Mouse (Mus musculus) liver, embryonic 16.5 days (tissue): ENCODE data around the gene Ttc6. TPM values are rescaled to one million over a fixed set of nuclear protein-coding genes. Genes with fewer than 3 reads are reported as not detected.

Experiments used
- ATAC-seq: fragments of 200-750 bp; cut with Nextera tagmentation; 2 replicates; pipeline ENCODE4 v1.8.0; 2017; ENCODE audit warnings: low read depth, mild to moderate bottlenecking, moderate number of reproducible peaks, moderate library complexity
- H3K27ac ChIP-seq: fragments of 300-500 bp; sonication (generic); 2 replicates; pipeline ENCODE4 v1.5.1; 2014; ENCODE audit warnings: mild to moderate bottlenecking, low read length
- H3K27me3 ChIP-seq: fragments of 300-500 bp; sonication (generic); 2 replicates; pipeline ENCODE4 v1.6.1; 2014; ENCODE audit warnings: low read depth, low read length, mixed read lengths; ENCODE audit not compliant: control insufficient read depth, insufficient read depth
- H3K36me3 ChIP-seq: fragments of 300-500 bp; sonication (generic); 2 replicates; pipeline ENCODE4 v1.6.1; 2014; ENCODE audit warnings: mild to moderate bottlenecking; ENCODE audit not compliant: control insufficient read depth, insufficient read depth
- H3K4me1 ChIP-seq: fragments of 300-500 bp; sonication (generic); 2 replicates; pipeline ENCODE4 v1.6.1; 2014; ENCODE audit warnings: low read depth, low read length, mixed read lengths; ENCODE audit not compliant: control insufficient read depth
- H3K4me2 ChIP-seq: fragments of 300-500 bp; sonication (generic); 2 replicates; pipeline ENCODE4 v1.6.1; 2014; ENCODE audit warnings: low read depth, low read length, mixed read lengths
- H3K4me3 ChIP-seq: fragments of 300-500 bp; sonication (generic); 2 replicates; pipeline ENCODE4 v1.5.1; 2014; ENCODE audit warnings: low read depth, mild to moderate bottlenecking, low read length
- H3K9ac ChIP-seq: fragments of 300-500 bp; sonication (generic); 2 replicates; pipeline ENCODE4 v1.6.1; 2014; ENCODE audit warnings: low read depth, low read length
- H3K9me3 ChIP-seq: fragments of 300-500 bp; sonication (generic); replicated peaks from 2 replicates; pipeline ENCODE4 v1.6.1; 2016; ENCODE audit warnings: low read length; ENCODE audit not compliant: control insufficient read depth
- WGBS: fragments of 180-500 bp; shearing (Covaris S2); extraction: QIAGEN DNeasy Blood & Tissue Kit; methylation state at CpG from one replicate; pipeline ENCODE4 v1.1.7; 2014; ENCODE audit not compliant: insufficient replicate concordance; 5-methylcytosine and 5-hydroxymethylcytosine counted together
- polyA plus RNA-seq: library from polyadenylated mRNA; unstranded; fragments of >200 nt; fragmentation: Nextera tagmentation; extraction: Ambion mirVana; gene quantifications from 2 replicates; pipeline ENCODE4 v1.2.1, GENCODE M21; 2015

Ttc6 gene
- polyA plus RNA-seq, 1 experiment from 2014 or later: 0.06 TPM

DNA sequence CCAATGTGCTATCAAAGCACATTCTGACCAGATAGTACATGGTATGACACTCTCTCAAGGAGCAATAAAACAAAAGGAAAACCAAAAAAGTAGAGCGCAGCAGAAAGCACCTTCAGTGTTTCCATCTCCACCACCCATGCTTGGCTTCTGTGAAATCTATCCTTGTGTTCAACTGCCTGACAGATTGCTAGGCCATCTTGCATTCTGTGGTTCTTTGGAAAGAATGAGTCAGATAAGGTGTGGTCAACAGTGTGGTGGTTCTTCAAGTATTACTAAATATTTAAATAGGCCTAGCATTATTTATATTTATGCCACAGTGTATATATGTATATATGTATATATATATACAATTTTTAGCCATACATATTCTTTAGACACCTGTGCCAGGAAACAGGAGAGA, 146.1 kb downstream of the Ttc6 start:
- Histone ChIP-seq H3K9me3 (no peaks in the 10 kb centered on the region), H3K9ac (no peak overlapping the region), H3K27ac (no peak overlapping the region), H3K27me3 (no peaks in the 10 kb centered on the region), H3K4me1 (no peaks in the 10 kb centered on the region), H3K4me3 (no peak overlapping the region), H3K4me2 (no peak overlapping the region), H3K36me3 (no peaks in the 10 kb centered on the region)
- 75% methylated on average over 1 of the region's 1 CpGs for WGBS
- ATAC-seq: no peak

GRCm38 (mm10) chr12:57764720-57765119, 200.8 kb downstream of the Ttc6 start:
- Histone ChIP-seq H3K9me3 (no peaks in the 10 kb centered on the region), H3K36me3 (no peaks in the 10 kb centered on the region), H3K4me3 (no peak overlapping the region), H3K4me1 (no peaks in the 10 kb centered on the region), H3K4me2 (no peak overlapping the region), H3K27me3 (no peaks in the 10 kb centered on the region), H3K27ac (no peak overlapping the region), H3K9ac (no peak overlapping the region)
- no peak for ATAC-seq
- WGBS: 67% methylated on average over 7 of the region's 7 CpGs

- Histone ChIP-seq H3K4me2 (no peak overlapping the region), H3K4me3 (no peak overlapping the region), H3K27me3 (no peaks in the 10 kb centered on the region), H3K9me3 (no peaks in the 10 kb centered on the region), H3K27ac (no peak overlapping the region), H3K9ac (no peak overlapping the region), H3K4me1 (no peaks in the 10 kb centered on the region), H3K36me3 (no peaks in the 10 kb centered on the region)
- WGBS: 20% methylated on average over 12 of the region's 12 CpGs
- ATAC-seq: no peak
These were observed 212.5 kb downstream of the Ttc6 start for GRCm38 (mm10) chr12:57776290-57776997.

- H3K27ac ChIP-seq: no peak overlapping the region
- H3K9ac ChIP-seq: no peak overlapping the region
- no peaks in the 10 kb centered on the region for H3K9me3 ChIP-seq
- no peak overlapping the region for H3K4me3 ChIP-seq
- no peaks in the 10 kb centered on the region for H3K27me3 ChIP-seq
- no peak overlapping the region for H3K4me2 ChIP-seq
- WGBS: 66% methylated on average over 5 of the region's 5 CpGs
- no peak for ATAC-seq
- no peaks in the 10 kb centered on the region for H3K36me3 ChIP-seq
- no peaks in the 10 kb centered on the region for H3K4me1 ChIP-seq
These were observed 218.0 kb downstream of the Ttc6 start for GRCm38 (mm10) chr12:57781926-57782325.

GRCm38 (mm10) chr12:57787471-57787870, 223.6 kb downstream of the Ttc6 start:
- no peak overlapping the region for H3K27ac ChIP-seq
- no peaks in the 10 kb centered on the region for H3K36me3 ChIP-seq
- H3K4me1 ChIP-seq: no peaks in the 10 kb centered on the region
- no peak for ATAC-seq
- no peak overlapping the region for H3K9ac ChIP-seq
- H3K9me3 ChIP-seq: no peaks in the 10 kb centered on the region
- no peaks in the 10 kb centered on the region for H3K27me3 ChIP-seq
- no peak overlapping the region for H3K4me3 ChIP-seq
- WGBS: 10% methylated on average over 5 of the region's 5 CpGs
- H3K4me2 ChIP-seq: no peak overlapping the region

Other genes with a start within 250 kb of the Ttc6 start
- gene Foxa1, start 17.2 kb upstream of the Ttc6 start, polyA plus RNA-seq: 0.72 and 0.74 TPM in 2 replicates